Mouse (Mus musculus): ENCODE measurements at regions not wholly inside any gene's neighbourhood (a gene's known extent, or its start where the extent isn't known, plus 50 kb on each side); places are given as distances from the start of the nearest gene placed in this dataset.
A peak's percentile ranks its signal among the peaks of the same experiment; 100 is the strongest.

GRCm38 (mm10) chr1:163190841-163191240 lies 105.4 kb upstream of the Mroh9 start:
- DNase-seq (ENCODE audit: low read depth, low spot score) = no peak

- DNase-seq (ENCODE audit: low read depth, low spot score) = no peak
Observed at GRCm38 (mm10) chr1:163181851-163182250, 96.4 kb upstream of the Mroh9 start.

GRCm38 (mm10) chr1:163177011-163177410 lies 91.5 kb upstream of the Mroh9 start:
- no peak for DNase-seq (ENCODE audit: low read depth, low spot score)

- no peak for DNase-seq (ENCODE audit: low read depth, low spot score)
Observed at GRCm38 (mm10) chr1:163167051-163167450, 81.6 kb upstream of the Mroh9 start.

- DNase-seq (ENCODE audit: low read depth, low spot score) = no peak
Observed at GRCm38 (mm10) chr1:163163636-163164035, 78.2 kb upstream of the Mroh9 start.

GRCm38 (mm10) chr1:163159911-163160310 lies 74.4 kb upstream of the Mroh9 start:
- DNase-seq (ENCODE audit: low read depth, low spot score) = no peak

GRCm38 (mm10) chr1:163158491-163158890 lies 73.0 kb upstream of the Mroh9 start:
- no peak for DNase-seq (ENCODE audit: low read depth, low spot score)

GRCm38 (mm10) chr1:163150203-163150855 lies 64.9 kb upstream of the Mroh9 start:
- peak; percentile 23 for DNase-seq (ENCODE audit: low read depth, low spot score)

GRCm38 (mm10) chr1:163146641-163147040 lies 61.2 kb upstream of the Mroh9 start:
- DNase-seq (ENCODE audit: low read depth, low spot score) = no peak

GRCm38 (mm10) chr1:163143113-163143512 lies 57.6 kb upstream of the Mroh9 start:
- no peak for DNase-seq (ENCODE audit: low read depth, low spot score)

- no peak for DNase-seq (ENCODE audit: low read depth, low spot score)
Observed at GRCm38 (mm10) chr1:163141471-163141870, 56.0 kb upstream of the Mroh9 start.

GRCm38 (mm10) chr1:163138179-163138578 lies 52.7 kb upstream of the Mroh9 start:
- DNase-seq (ENCODE audit: low read depth, low spot score) = no peak

All from retina, adult 2 months (tissue).